Comparison of ENCODE assay signal across 7 mouse cellular contexts in the genomic region with DNA sequence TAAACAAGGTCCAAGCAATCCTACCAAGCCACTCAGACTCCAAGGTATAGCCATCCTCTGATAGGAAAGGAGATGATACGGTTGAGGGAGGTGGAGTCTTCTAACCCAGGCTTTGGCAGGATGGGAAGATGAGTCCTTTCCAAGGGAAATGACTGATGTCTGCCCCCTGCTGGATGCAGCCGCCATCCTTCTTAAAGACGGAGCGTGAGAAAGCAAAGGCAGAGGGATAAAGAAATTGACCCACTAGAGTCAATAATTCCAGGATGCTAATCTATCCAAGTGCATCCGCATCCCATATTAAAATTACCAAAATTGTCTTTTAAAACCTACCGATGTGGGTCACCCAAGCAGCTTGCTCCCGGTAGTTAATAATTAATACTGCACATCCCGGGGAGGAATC.
DNase-seq lines count a peak whose midpoint lies in the region; ATAC-seq lines count a peak whose summit lies in the region.

No protein-coding gene starts in this region.

- no peak overlapping the region for H3K4me3 ChIP-seq in hindbrain, embryonic 13.5 days
- no peak overlapping the region for H3K4me3 ChIP-seq in limb, embryonic 15.5 days

- no peaks in the 10 kb centered on the region for H3K36me3 ChIP-seq in hindbrain, embryonic 13.5 days
- no peaks in the 10 kb centered on the region for H3K36me3 ChIP-seq in limb, embryonic 15.5 days

- peak overlapping the region; percentile 31 for H3K4me2 ChIP-seq in hindbrain, embryonic 13.5 days
- H3K4me2 ChIP-seq in limb, embryonic 15.5 days = peak overlapping the region; percentile 26

- no peaks in the 10 kb centered on the region for H3K9me3 ChIP-seq in hindbrain, embryonic 13.5 days
- no peaks in the 10 kb centered on the region for H3K9me3 ChIP-seq in limb, embryonic 15.5 days

- peaks cover 25% of the 10 kb centered on the region for H3K27me3 ChIP-seq in hindbrain, embryonic 13.5 days
- peaks cover 6% of the 10 kb centered on the region; the same call in 1 of the 2 replicates for H3K27me3 ChIP-seq in limb, embryonic 15.5 days

- peak overlapping the region; percentile 46 for H3K27ac ChIP-seq in hindbrain, embryonic 13.5 days
- H3K27ac ChIP-seq in limb, embryonic 15.5 days = peak overlapping the region; percentile 59

- ATAC-seq in hindbrain, embryonic 13.5 days (ENCODE audit: low FRiP score) = no peak
- ATAC-seq in limb, embryonic 15.5 days (ENCODE audit: insufficient number of reproducible peaks, low FRiP score, low TSS enrichment, low read depth) = no peak

- DNase-seq in testis, postnatal 10 days (ENCODE audit: low spot score) = peak; percentile 68
- DNase-seq in testis, postnatal 14 days (ENCODE audit: low spot score) = no peak
- DNase-seq in cerebellum, postnatal 4 days (ENCODE audit: low spot score in 2 of 2) = peak; percentile 58 to 72
- peak; percentile 26 for DNase-seq in right cerebral cortex, adult 18-20 months
- DNase-seq in adipocyte (ENCODE audit: low spot score) = no peak

- H3K9ac ChIP-seq in hindbrain, embryonic 13.5 days = 0 out of 2 replicates have a peak overlapping the region, but pooled peaks have one; percentile 2
- no peak overlapping the region for H3K9ac ChIP-seq in limb, embryonic 15.5 days

- peaks cover 66% of the 10 kb centered on the region for H3K4me1 ChIP-seq in hindbrain, embryonic 13.5 days (replicated peaks)
- H3K4me1 ChIP-seq in limb, embryonic 15.5 days = peaks cover 20% of the 10 kb centered on the region

- 55% methylated on average over 8 of the region's 8 CpGs for WGBS in hindbrain, embryonic 13.5 days
- WGBS in limb, embryonic 15.5 days = 62% methylated on average over 8 of the region's 8 CpGs

Comparison
In these comparisons a context has a peak if more than half of its experiments do, and no peak if none do; other contexts are left out.
1. DNase-seq: peak in testis, postnatal 10 days (single experiment), cerebellum, postnatal 4 days (2 of 2) and right cerebral cortex, adult 18-20 months (single experiment); none in testis, postnatal 14 days (single experiment) and adipocyte (single experiment).